Mouse (Mus musculus) G1E (cell line): ENCODE data around the gene Rasl10b. TPM values are rescaled to one million over a fixed set of nuclear protein-coding genes. Genes with fewer than 3 reads are reported as not detected.

Experiments used
- ATAC-seq: 2 replicates; pipeline ENCODE4 v1.8.0; 2016; ENCODE audit warnings: mild to moderate bottlenecking; ENCODE audit not compliant: insufficient number of reproducible peaks, poor library complexity, low FRiP score, severe bottlenecking; ENCODE audit errors: extremely low read depth
- DNase-seq: peaks from one replicate; pipeline ENCODE4 v3.0.0; 2012; ENCODE audit warnings: low spot score
- H3K27me3 ChIP-seq: 2 replicates; pipeline ENCODE4 v1.6.1; 2012; ENCODE audit warnings: mild to moderate bottlenecking, low read length, inconsistent platforms; ENCODE audit not compliant: insufficient read depth
- H3K36me3 ChIP-seq: replicated peaks from 2 replicates; pipeline ENCODE3; 2012; ENCODE audit warnings: mild to moderate bottlenecking, inconsistent platforms
- H3K4me1 ChIP-seq: 2 replicates; pipeline ENCODE4 v1.6.1; 2012; ENCODE audit warnings: low read depth, low read length, inconsistent platforms, mixed read lengths; ENCODE audit not compliant: insufficient read depth
- H3K4me3 ChIP-seq: 2 replicates; pipeline ENCODE4 v1.5.1; 2012; ENCODE audit warnings: low read depth, mild to moderate bottlenecking, inconsistent platforms, low read length, moderate library complexity, mixed read lengths
- H3K9me3 ChIP-seq: replicated peaks from 2 replicates; pipeline ENCODE4 v1.6.1; 2012; ENCODE audit warnings: inconsistent platforms
- CTCF ChIP-seq: IDR thresholded peaks from 2 replicates; pipeline ENCODE4 v1.5.1; 2012; ENCODE audit warnings: low read depth, low read length, inconsistent platforms, mixed read lengths
- GATA1 ChIP-seq: IDR thresholded peaks from 2 replicates; pipeline ENCODE4 v1.6.1; 2012; ENCODE audit warnings: borderline replicate concordance, low read length, inconsistent platforms, mixed read lengths
- GATA2 ChIP-seq: IDR thresholded peaks from 2 replicates; pipeline ENCODE4 v1.6.1; 2012; ENCODE audit warnings: low read depth, low read length, inconsistent platforms, borderline replicate concordance
- POLR2AphosphoS5 ChIP-seq: IDR thresholded peaks from 2 replicates; pipeline ENCODE4 v1.6.1; 2012; ENCODE audit warnings: low read depth, low read length, inconsistent platforms; ENCODE audit not compliant: insufficient replicate concordance
- TAL1 ChIP-seq: conservative IDR thresholded peaks from 2 replicates; pipeline ENCODE4 v1.6.1; 2012; ENCODE audit warnings: low read depth, low read length, inconsistent platforms, mixed read lengths
- polyA plus RNA-seq: library from polyadenylated mRNA; stranded (reverse); fragments of >175 nt; gene quantifications from 2 replicates; pipeline ENCODE4 v1.2.3, GENCODE M21; 2012
- total RNA-seq, 2 experiments: library from RNA; stranded (forward) in 1 of 2; stranded (reverse) in 1 of 2; fragments of 200-1000 nt in 1 of 2; fragments of >200 nt in 1 of 2; fragmentation: Nextera tagmentation in 1 of 2; gene quantifications; 2 replicates each; pipeline ENCODE4 v1.2.3; 2014 to 2017

Rasl10b gene
- total and polyA plus RNA-seq, 3 experiments: 0.09 TPM; not detected in 2

DNA sequence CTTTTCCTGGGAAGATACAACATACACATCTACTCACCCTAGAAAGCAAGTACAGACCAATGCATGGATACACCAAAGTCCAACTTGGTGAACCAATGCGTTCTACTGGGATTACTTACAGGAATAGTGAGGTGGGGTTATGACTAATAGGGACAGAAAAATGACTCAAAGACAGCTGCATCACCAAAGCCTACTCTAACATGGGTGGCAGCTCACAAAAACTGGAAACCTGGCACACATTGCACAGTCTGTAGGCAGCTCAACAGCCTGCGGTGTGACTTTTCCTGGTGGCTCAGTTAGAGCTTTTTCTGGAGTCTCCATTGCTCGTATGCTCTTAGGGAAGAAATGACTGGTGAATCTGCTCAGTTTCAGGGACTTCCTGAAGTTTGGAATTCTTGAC, 59.8 kb downstream of the Rasl10b start:
- no peak for DNase-seq
- ATAC-seq: no peak

More for the DNA sequence above, 59.8 kb downstream of the Rasl10b start:
- no peaks in the 10 kb centered on the region for H3K9me3 ChIP-seq
- no peak for TF ChIP-seq POLR2AphosphoS5
- TF ChIP-seq CTCF: no peak
- no peak for TF ChIP-seq GATA1
- no peak for TF ChIP-seq GATA2
- TF ChIP-seq TAL1: no peak
- H3K36me3 ChIP-seq: no peaks in the 10 kb centered on the region
- no peak overlapping the region for H3K4me3 ChIP-seq
- H3K27me3 ChIP-seq: peaks cover 20% of the 10 kb centered on the region
- peaks cover 10% of the 10 kb centered on the region for H3K4me1 ChIP-seq

Other genes starting within 250 kb of the Rasl10b start
- not detected in 2 replicates for gene Slfn4, start 234.0 kb upstream of the Rasl10b start, total RNA-seq (2014; fragmentation: Nextera tagmentation)
- gene Slfn4, start 234.0 kb upstream of the Rasl10b start, total RNA-seq (2017): 0.05 and 0.06 TPM in 2 replicates
- not detected in 2 replicates for gene Slfn4, start 234.0 kb upstream of the Rasl10b start, polyA plus RNA-seq
- gene Slfn3, start 217.8 kb upstream of the Rasl10b start, total RNA-seq (2014; fragmentation: Nextera tagmentation): not detected in 2 replicates
- gene Slfn3, start 217.8 kb upstream of the Rasl10b start, total RNA-seq (2017): 0.12 and 0.16 TPM in 2 replicates
- gene Slfn3, start 217.8 kb upstream of the Rasl10b start, polyA plus RNA-seq: not detected in 2 replicates
- gene Slfn14, start 122.4 kb upstream of the Rasl10b start, total RNA-seq (2014; fragmentation: Nextera tagmentation): 9.4 and 25.5 TPM in 2 replicates
- 1.8 and 2.1 TPM in 2 replicates for gene Slfn14, start 122.4 kb upstream of the Rasl10b start, total RNA-seq (2017)
- 0.10 and 0.17 TPM in 2 replicates for gene Slfn14, start 122.4 kb upstream of the Rasl10b start, polyA plus RNA-seq
- 92.6 and 113 TPM in 2 replicates for gene Ap2b1, start 110.1 kb upstream of the Rasl10b start, total RNA-seq (2014; fragmentation: Nextera tagmentation)
- 68.5 and 76.5 TPM in 2 replicates for gene Ap2b1, start 110.1 kb upstream of the Rasl10b start, total RNA-seq (2017)
- 17.5 and 17.8 TPM in 2 replicates for gene Ap2b1, start 110.1 kb upstream of the Rasl10b start, polyA plus RNA-seq
- 6.8 and 8.6 TPM in 2 replicates for gene Pex12, start 106.6 kb upstream of the Rasl10b start, total RNA-seq (2014; fragmentation: Nextera tagmentation)
- gene Pex12, start 106.6 kb upstream of the Rasl10b start, total RNA-seq (2017): 7.1 and 8.7 TPM in 2 replicates
- gene Pex12, start 106.6 kb upstream of the Rasl10b start, polyA plus RNA-seq: 2.7 and 3.0 TPM in 2 replicates
- gene Gas2l2, start 20.3 kb downstream of the Rasl10b start, total RNA-seq (2014; fragmentation: Nextera tagmentation): not detected in 2 replicates
- gene Gas2l2, start 20.3 kb downstream of the Rasl10b start, total RNA-seq (2017): 0.05 and 0.06 TPM in 2 replicates
- not detected in 2 replicates for gene Gas2l2, start 20.3 kb downstream of the Rasl10b start, polyA plus RNA-seq
- not detected in 2 replicates for gene 1700020L24Rik, start 28.5 kb downstream of the Rasl10b start, total RNA-seq (2014; fragmentation: Nextera tagmentation)
- not detected in 2 replicates for gene 1700020L24Rik, start 28.5 kb downstream of the Rasl10b start, total RNA-seq (2017)
- not detected in 2 replicates for gene 1700020L24Rik, start 28.5 kb downstream of the Rasl10b start, polyA plus RNA-seq
- not detected in 2 replicates for gene Mmp28, start 53.9 kb downstream of the Rasl10b start, total RNA-seq (2014; fragmentation: Nextera tagmentation)
- 0.06 and 0.11 TPM in 2 replicates for gene Mmp28, start 53.9 kb downstream of the Rasl10b start, total RNA-seq (2017)
- not detected in 2 replicates for gene Mmp28, start 53.9 kb downstream of the Rasl10b start, polyA plus RNA-seq
- gene Taf15, start 63.9 kb downstream of the Rasl10b start, total RNA-seq (2014; fragmentation: Nextera tagmentation): 99.5 and 106 TPM in 2 replicates
- gene Taf15, start 63.9 kb downstream of the Rasl10b start, total RNA-seq (2017): 22.7 and 29.9 TPM in 2 replicates
- gene Taf15, start 63.9 kb downstream of the Rasl10b start, polyA plus RNA-seq: 41.8 and 47.1 TPM in 2 replicates
- not detected in 2 replicates for gene Heatr9, start 113.0 kb downstream of the Rasl10b start, total RNA-seq (2014; fragmentation: Nextera tagmentation)
- not detected in 2 replicates for gene Heatr9, start 113.0 kb downstream of the Rasl10b start, total RNA-seq (2017)
- not detected in 2 replicates for gene Heatr9, start 113.0 kb downstream of the Rasl10b start, polyA plus RNA-seq
- 3.1 TPM in 1 of 2 replicates, not detected in the other for gene Ccl5, start 121.4 kb downstream of the Rasl10b start, total RNA-seq (2014; fragmentation: Nextera tagmentation)
- gene Ccl5, start 121.4 kb downstream of the Rasl10b start, total RNA-seq (2017): 0.29 TPM in 1 of 2 replicates, not detected in the other
- not detected in 2 replicates for gene Ccl5, start 121.4 kb downstream of the Rasl10b start, polyA plus RNA-seq
- gene Ccl9, start 169.5 kb downstream of the Rasl10b start, total RNA-seq (2014; fragmentation: Nextera tagmentation): 4.4 and 11.6 TPM in 2 replicates
- gene Ccl9, start 169.5 kb downstream of the Rasl10b start, total RNA-seq (2017): 2.0 and 3.4 TPM in 2 replicates
- 0.09 and 0.13 TPM in 2 replicates for gene Ccl9, start 169.5 kb downstream of the Rasl10b start, polyA plus RNA-seq
- 1.2 TPM in 1 of 2 replicates, not detected in the other for gene Ccl6, start 183.9 kb downstream of the Rasl10b start, total RNA-seq (2014; fragmentation: Nextera tagmentation)
- 0.33 and 0.70 TPM in 2 replicates for gene Ccl6, start 183.9 kb downstream of the Rasl10b start, total RNA-seq (2017)
- gene Ccl6, start 183.9 kb downstream of the Rasl10b start, polyA plus RNA-seq: 0.13 and 0.22 TPM in 2 replicates
- gene Rpl9-ps1, start 236.5 kb downstream of the Rasl10b start, total RNA-seq (2014; fragmentation: Nextera tagmentation): not detected in 2 replicates
- not detected in 2 replicates for gene Rpl9-ps1, start 236.5 kb downstream of the Rasl10b start, total RNA-seq (2017)
- not detected in 2 replicates for gene Rpl9-ps1, start 236.5 kb downstream of the Rasl10b start, polyA plus RNA-seq
- gene Ccl3, start 240.2 kb downstream of the Rasl10b start, total RNA-seq (2014; fragmentation: Nextera tagmentation): not detected in 2 replicates
- gene Ccl3, start 240.2 kb downstream of the Rasl10b start, total RNA-seq (2017): 2.0 and 2.7 TPM in 2 replicates
- gene Ccl3, start 240.2 kb downstream of the Rasl10b start, polyA plus RNA-seq: not detected in 2 replicates